Mouse (Mus musculus) cerebellum, adult (tissue): Measurements from ENCODE around the gene Slc10a1.

Experiments used
- ATAC-seq: cut with Nextera tagmentation; 2 replicates; pipeline ENCODE4 v1.9.2; 2017; ENCODE audit warnings: mild to moderate bottlenecking, moderate library complexity, mixed read lengths; ENCODE audit not compliant: insufficient number of reproducible peaks, low FRiP score, low TSS enrichment

The Slc10a1 gene

GRCm38 (mm10) chr12:80931402-80932140, 36.9 kb downstream of the Slc10a1 start:
- ATAC-seq = no peak

- ATAC-seq = no peak
Measured at GRCm38 (mm10) chr12:80930141-80930540, 38.4 kb downstream of the Slc10a1 start.

GRCm38 (mm10) chr12:80928881-80929280, 39.6 kb downstream of the Slc10a1 start:
- no peak for ATAC-seq

- ATAC-seq = no peak
Measured at GRCm38 (mm10) chr12:80927518-80927917, 41.0 kb downstream of the Slc10a1 start.

- ATAC-seq = no peak
Measured at GRCm38 (mm10) chr12:80926550-80926949, 42.0 kb downstream of the Slc10a1 start.

- ATAC-seq = no peak
Measured at GRCm38 (mm10) chr12:80925919-80926318, 42.6 kb downstream of the Slc10a1 start.

GRCm38 (mm10) chr12:80924205-80924604, 44.3 kb downstream of the Slc10a1 start:
- ATAC-seq = no peak

- ATAC-seq = no peak
Measured at GRCm38 (mm10) chr12:80923602-80924001, 44.9 kb downstream of the Slc10a1 start.

GRCm38 (mm10) chr12:80922869-80923268, 45.6 kb downstream of the Slc10a1 start:
- ATAC-seq = no peak

- ATAC-seq = no peak
Measured at GRCm38 (mm10) chr12:80921301-80921700, 47.2 kb downstream of the Slc10a1 start.

- ATAC-seq = no peak
Measured at GRCm38 (mm10) chr12:80917764-80918163, 50.7 kb downstream of the Slc10a1 start.

- ATAC-seq = no peak
Measured at GRCm38 (mm10) chr12:80909631-80910030, 58.9 kb downstream of the Slc10a1 start.
